Mouse (Mus musculus) liver, embryonic 14.5 days (tissue): Measurements from ENCODE around the gene Smoc2.

Source experiments
- CTCF ChIP-seq: IDR thresholded peaks from 2 replicates; pipeline ENCODE4 v1.5.1; 2016; ENCODE audit warnings: antibody characterized with exemption, low read depth, control low read depth
- EP300 ChIP-seq: IDR thresholded peaks from 2 replicates; pipeline ENCODE4 v1.6.1; 2016; ENCODE audit warnings: antibody characterized with exemption, low read depth

- TF ChIP-seq CTCF: no peak
- TF ChIP-seq EP300: no peak
Observed at GRCm38 (mm10) chr17:14300361-14300760, 21.1 kb downstream of the Smoc2 start.
